Mouse (Mus musculus): Measurements from ENCODE around the gene Prkag3. TPM values are rescaled to one million over a fixed set of nuclear protein-coding genes. Genes with fewer than 3 reads are reported as not detected.

Prkag3 gene
- polyA plus RNA-seq, 1 experiment from 2014 or later = 0.35 TPM

DNA sequence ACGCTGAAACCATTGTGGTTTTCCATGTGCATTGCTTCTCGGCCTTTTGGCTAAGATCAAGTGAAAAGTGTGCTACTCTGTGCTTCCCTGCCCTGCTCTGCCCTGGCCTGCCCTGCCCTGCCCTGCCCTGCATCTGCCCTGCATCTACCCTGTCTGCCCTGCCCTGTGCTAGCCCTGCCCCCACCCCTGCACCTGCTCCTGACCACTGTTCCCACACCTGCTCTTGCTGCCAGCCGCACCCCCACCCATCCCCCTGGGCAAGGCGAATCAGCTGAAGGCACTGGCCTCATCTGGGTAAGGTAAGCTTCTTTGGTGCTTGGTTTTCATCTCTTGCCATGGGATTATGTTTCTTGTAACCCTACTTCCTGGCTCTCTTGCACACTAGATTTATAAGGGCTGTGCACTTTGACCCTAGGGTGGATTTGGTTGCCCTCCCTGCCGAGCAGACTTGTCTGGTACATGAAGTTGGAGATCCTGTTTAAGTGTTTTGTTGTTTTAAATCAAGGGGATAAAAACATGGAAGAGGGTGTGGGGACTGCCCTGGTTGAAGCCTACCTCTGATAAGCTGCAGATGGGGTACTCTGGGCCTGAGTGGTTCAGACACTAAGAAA, 5.3 kb upstream of the Prkag3 start:
- Histone ChIP-seq H3K27ac (no peak overlapping the region), H3K36me3 (no peaks in the 10 kb centered on the region), H3K27me3 (peaks cover 7% of the 10 kb centered on the region), H3K9me3 (no peaks in the 10 kb centered on the region), H3K4me2 (no peak overlapping the region), H3K9ac (no peak overlapping the region), H3K4me1 (no peaks in the 10 kb centered on the region; the same call in 1 of the 2 replicates), H3K4me3 (no peak overlapping the region)
- 39% methylated on average over 5 of the region's 5 CpGs for WGBS
- peak; percentile 72; the same call in 1 of the 2 replicates for ATAC-seq (ENCODE audit: insufficient number of reproducible peaks, insufficient read depth, low FRiP score, low TSS enrichment, low read depth)

DNA sequence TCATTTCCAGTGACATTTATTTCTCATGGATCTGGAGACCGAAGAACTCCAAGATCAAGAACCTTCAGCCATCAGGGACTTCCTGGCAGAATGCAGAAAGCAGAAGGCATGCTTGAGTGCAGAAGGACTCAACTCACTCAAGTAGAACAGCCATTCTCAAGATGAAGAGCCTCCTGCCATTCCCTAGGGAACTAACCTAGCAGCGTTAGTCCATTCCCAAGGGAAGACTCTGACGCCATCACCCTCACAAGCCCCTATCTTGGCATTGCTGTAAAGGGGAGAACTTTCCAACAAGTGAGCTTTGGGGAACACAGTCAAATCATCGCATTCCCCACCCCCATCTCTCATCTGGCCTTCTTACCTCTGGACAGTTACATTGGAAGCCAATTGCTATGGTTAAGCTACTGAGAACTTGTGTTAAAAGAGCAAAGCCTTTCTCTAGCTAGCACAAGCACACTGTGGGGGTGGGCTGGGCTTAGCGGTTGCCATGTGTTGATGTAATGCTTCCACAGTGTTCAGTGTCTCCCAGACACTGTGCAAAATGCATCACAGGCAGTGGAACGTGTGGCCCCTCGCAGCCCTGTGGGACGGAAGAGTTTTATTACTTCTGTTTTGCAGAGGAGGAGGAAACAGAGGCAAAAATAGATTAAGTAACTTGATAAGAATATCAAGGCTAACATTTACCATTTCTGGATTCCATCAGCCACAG, 4.4 kb upstream of the Prkag3 start:
- Histone ChIP-seq H3K9me3 (no peaks in the 10 kb centered on the region), H3K36me3 (no peaks in the 10 kb centered on the region), H3K4me3 (no peak overlapping the region), H3K4me2 (no peak overlapping the region), H3K27me3 (peaks cover 16% of the 10 kb centered on the region), H3K27ac (no peak overlapping the region), H3K9ac (no peak overlapping the region), H3K4me1 (peaks cover 8% of the 10 kb centered on the region)
- WGBS = 75% methylated on average over 8 of the region's 8 CpGs
- ATAC-seq (ENCODE audit: insufficient number of reproducible peaks, insufficient read depth, low FRiP score, low TSS enrichment, low read depth) = no peak

- ATAC-seq (ENCODE audit: insufficient number of reproducible peaks, insufficient read depth, low FRiP score, low TSS enrichment, low read depth) = no peak
- Histone ChIP-seq H3K9me3 (no peaks in the 10 kb centered on the region), H3K9ac (no peak overlapping the region), H3K27ac (no peak overlapping the region), H3K27me3 (peaks cover 20% of the 10 kb centered on the region), H3K4me2 (no peak overlapping the region), H3K4me3 (no peak overlapping the region), H3K4me1 (peaks cover 12% of the 10 kb centered on the region), H3K36me3 (no peaks in the 10 kb centered on the region)
- 94% methylated on average over 3 of the region's 3 CpGs for WGBS
Observed at GRCm38 (mm10) chr1:74752833-74753232, 3.8 kb upstream of the Prkag3 start.

DNA sequence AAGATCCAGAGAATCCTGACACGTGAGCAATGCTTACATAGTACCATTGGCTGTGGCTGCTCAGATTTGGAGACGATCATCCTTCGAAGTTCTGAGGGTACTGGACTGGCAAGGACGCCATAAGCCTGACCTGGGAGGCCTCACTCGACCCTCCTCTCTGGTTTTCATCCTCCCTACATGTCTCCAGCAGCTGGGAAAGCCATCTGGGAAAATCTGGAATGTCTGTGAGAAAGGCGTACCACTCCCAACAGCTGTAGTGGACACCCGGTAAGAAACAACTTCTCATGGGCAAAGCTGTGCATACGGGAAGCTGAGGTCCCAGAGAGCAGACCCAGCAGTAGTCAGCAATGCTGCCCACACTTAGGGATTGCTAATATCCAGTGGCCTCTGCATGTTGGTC, 3.1 kb upstream of the Prkag3 start:
- Histone ChIP-seq H3K27ac (no peak overlapping the region), H3K4me2 (no peak overlapping the region), H3K9me3 (no peaks in the 10 kb centered on the region), H3K4me3 (no peak overlapping the region), H3K36me3 (no peaks in the 10 kb centered on the region), H3K4me1 (peaks cover 12% of the 10 kb centered on the region), H3K27me3 (peaks cover 26% of the 10 kb centered on the region), H3K9ac (no peak overlapping the region)
- 84% methylated on average over 8 of the region's 8 CpGs for WGBS
- ATAC-seq (ENCODE audit: insufficient number of reproducible peaks, insufficient read depth, low FRiP score, low TSS enrichment, low read depth) = no peak

GRCm38 (mm10) chr1:74750683-74751082, 1.7 kb upstream of the Prkag3 start:
- Histone ChIP-seq H3K9me3 (no peaks in the 10 kb centered on the region), H3K4me3 (no peak overlapping the region), H3K4me1 (peaks cover 12% of the 10 kb centered on the region), H3K27me3 (peaks cover 29% of the 10 kb centered on the region), H3K27ac (no peak overlapping the region), H3K36me3 (no peaks in the 10 kb centered on the region), H3K4me2 (no peak overlapping the region), H3K9ac (no peak overlapping the region)
- WGBS = 88% methylated on average over 4 of the region's 4 CpGs
- no peak for ATAC-seq (ENCODE audit: insufficient number of reproducible peaks, insufficient read depth, low FRiP score, low TSS enrichment, low read depth)

GRCm38 (mm10) chr1:74749301-74749700, 280 bp upstream of the Prkag3 start:
- Histone ChIP-seq H3K9ac (no peak overlapping the region), H3K27me3 (peaks cover 29% of the 10 kb centered on the region), H3K4me1 (peaks cover 12% of the 10 kb centered on the region), H3K36me3 (no peaks in the 10 kb centered on the region), H3K27ac (no peak overlapping the region), H3K4me3 (no peak overlapping the region), H3K4me2 (peak overlapping the region; percentile 60; the same call in 1 of the 2 replicates), H3K9me3 (no peaks in the 10 kb centered on the region)
- no peak for ATAC-seq (ENCODE audit: insufficient number of reproducible peaks, insufficient read depth, low FRiP score, low TSS enrichment, low read depth)
- 65% methylated on average over 7 of the region's 7 CpGs for WGBS

GRCm38 (mm10) chr1:74747335-74747734, 1.7 kb downstream of the Prkag3 start:
- peaks cover 29% of the 10 kb centered on the region for H3K27me3 ChIP-seq
- no peak for ATAC-seq (ENCODE audit: insufficient number of reproducible peaks, insufficient read depth, low FRiP score, low TSS enrichment, low read depth)
- H3K4me3 ChIP-seq = no peak overlapping the region
- H3K4me2 ChIP-seq = no peak overlapping the region
- peaks cover 12% of the 10 kb centered on the region for H3K4me1 ChIP-seq
- H3K36me3 ChIP-seq = no peaks in the 10 kb centered on the region
- no peak overlapping the region for H3K27ac ChIP-seq
- 73% methylated on average over 5 of the region's 5 CpGs for WGBS
- H3K9ac ChIP-seq = no peak overlapping the region
- no peaks in the 10 kb centered on the region for H3K9me3 ChIP-seq

DNA sequence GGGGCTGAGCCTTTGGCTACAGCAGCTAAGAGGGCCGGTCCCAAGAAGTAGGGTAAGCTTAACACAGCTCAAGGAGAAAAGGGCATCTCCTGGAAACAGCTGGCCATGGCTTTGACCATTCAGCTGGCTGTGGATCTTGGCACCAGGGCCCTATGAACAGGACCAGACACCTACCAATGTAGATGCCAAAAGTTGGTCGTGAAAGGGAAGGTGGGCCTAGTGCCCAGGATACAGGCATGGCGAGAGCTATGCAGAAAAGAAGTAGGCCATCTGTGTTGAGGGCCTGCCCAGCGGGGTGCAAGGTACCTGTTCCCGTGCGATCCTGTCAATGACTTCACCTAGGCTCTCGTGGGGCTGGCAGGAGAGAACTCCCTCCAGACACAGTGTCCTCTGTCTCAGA, 8.2 kb downstream of the Prkag3 start:
- H3K36me3 ChIP-seq = no peaks in the 10 kb centered on the region
- 77% methylated on average over 7 of the region's 7 CpGs for WGBS
- ATAC-seq (ENCODE audit: insufficient number of reproducible peaks, insufficient read depth, low FRiP score, low TSS enrichment, low read depth) = no peak

DNA sequence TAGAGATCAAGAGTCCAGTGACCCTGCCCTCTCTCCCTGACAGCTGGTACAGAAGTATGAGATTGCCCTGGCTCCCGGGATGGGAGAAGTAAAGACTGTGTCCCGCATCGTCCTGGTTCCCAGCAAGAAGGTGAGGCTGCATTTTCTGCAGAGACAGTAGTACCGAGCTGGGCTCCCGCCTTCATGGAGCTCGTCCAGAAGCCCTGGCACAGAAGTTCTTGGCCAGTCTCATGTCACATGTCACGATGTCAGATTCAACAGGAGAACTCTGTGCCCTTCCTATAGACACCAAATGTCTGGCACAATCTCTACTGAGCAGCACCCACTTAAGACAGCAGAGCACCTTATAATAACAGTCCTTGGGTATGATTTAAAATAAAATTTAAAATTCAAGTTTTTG, 11.5 kb downstream of the Prkag3 start:
- no peak overlapping the region for H3K9ac ChIP-seq

More for the DNA sequence above, 8.2 kb downstream of the Prkag3 start:
- Histone ChIP-seq H3K4me1 (no peaks in the 10 kb centered on the region), H3K9ac (no peak overlapping the region), H3K27me3 (no peaks in the 10 kb centered on the region), H3K4me3 (no peak overlapping the region), H3K9me3 (no peaks in the 10 kb centered on the region), H3K27ac (no peak overlapping the region), H3K4me2 (no peak overlapping the region)

GRCm38 (mm10) chr1:74736977-74737376, 12.0 kb downstream of the Prkag3 start:
- no peak for ATAC-seq (ENCODE audit: insufficient number of reproducible peaks, insufficient read depth, low FRiP score, low TSS enrichment, low read depth)
- Histone ChIP-seq H3K36me3 (no peaks in the 10 kb centered on the region), H3K27ac (no peak overlapping the region), H3K4me3 (no peak overlapping the region), H3K4me2 (no peak overlapping the region), H3K4me1 (no peaks in the 10 kb centered on the region), H3K9me3 (no peaks in the 10 kb centered on the region), H3K27me3 (no peaks in the 10 kb centered on the region), H3K9ac (no peak overlapping the region)
- WGBS = 91% methylated on average over 12 of the region's 12 CpGs

More for the DNA sequence above, 11.5 kb downstream of the Prkag3 start:
- Histone ChIP-seq H3K4me3 (no peak overlapping the region), H3K36me3 (no peaks in the 10 kb centered on the region), H3K9me3 (no peaks in the 10 kb centered on the region), H3K27me3 (no peaks in the 10 kb centered on the region), H3K27ac (no peak overlapping the region), H3K4me1 (no peaks in the 10 kb centered on the region), H3K4me2 (no peak overlapping the region)
- 90% methylated on average over 7 of the region's 7 CpGs for WGBS
- ATAC-seq (ENCODE audit: insufficient number of reproducible peaks, insufficient read depth, low FRiP score, low TSS enrichment, low read depth) = no peak

DNA sequence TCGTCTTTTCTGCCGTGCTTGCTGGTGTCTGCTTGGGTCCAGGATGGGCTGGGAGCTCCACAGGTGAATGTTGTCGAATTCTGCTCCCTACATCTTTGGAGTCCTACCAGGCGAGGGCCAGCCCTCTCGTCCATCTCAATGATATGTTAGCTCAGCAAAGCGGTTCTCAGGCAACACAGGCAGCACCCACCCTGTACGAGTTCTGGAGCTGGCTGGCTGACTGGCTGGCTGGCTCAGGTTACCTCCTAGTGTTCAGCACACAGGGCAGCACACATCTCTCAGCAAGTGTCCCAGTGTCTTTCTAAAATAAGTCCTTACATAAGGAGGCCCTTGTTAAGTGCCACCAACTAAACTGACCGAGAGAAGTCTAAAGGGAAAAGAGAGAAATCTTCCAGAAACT, 20.6 kb downstream of the Prkag3 start:
- Histone ChIP-seq H3K36me3 (no peaks in the 10 kb centered on the region), H3K4me1 (no peaks in the 10 kb centered on the region), H3K27me3 (no peaks in the 10 kb centered on the region), H3K27ac (no peak overlapping the region), H3K4me2 (no peak overlapping the region), H3K9me3 (no peaks in the 10 kb centered on the region), H3K4me3 (no peak overlapping the region), H3K9ac (no peak overlapping the region)
- 62% methylated on average over 8 of the region's 8 CpGs for WGBS
- ATAC-seq (ENCODE audit: insufficient number of reproducible peaks, insufficient read depth, low FRiP score, low TSS enrichment, low read depth) = no peak

GRCm38 (mm10) chr1:74726674-74727073, 22.3 kb downstream of the Prkag3 start:
- WGBS = 58% methylated on average over 5 of the region's 5 CpGs
- H3K36me3 ChIP-seq = no peaks in the 10 kb centered on the region
- H3K27ac ChIP-seq = no peak overlapping the region
- no peaks in the 10 kb centered on the region for H3K4me1 ChIP-seq
- no peak for ATAC-seq (ENCODE audit: insufficient number of reproducible peaks, insufficient read depth, low FRiP score, low TSS enrichment, low read depth)
- no peak overlapping the region for H3K9ac ChIP-seq
- no peaks in the 10 kb centered on the region for H3K9me3 ChIP-seq
- no peaks in the 10 kb centered on the region for H3K27me3 ChIP-seq
- no peak overlapping the region for H3K4me3 ChIP-seq
- H3K4me2 ChIP-seq = no peak overlapping the region
